Mouse (Mus musculus): ENCODE measurements around the gene Dnajc8.

- TF ChIP-seq POLR2A (IDR thresholded peaks at IDR 0.05; ENCODE audit: borderline replicate concordance, extremely low read depth, low read depth, low read length) (no peak), CTCF (IDR thresholded peaks at IDR 0.05; ENCODE audit: insufficient read depth, low read length) (no peak)
Measured at GRCm38 (mm10) chr4:132541413-132541812, 6.1 kb downstream of the Dnajc8 start.

All from lung, adult 2 months (tissue).